Mouse (Mus musculus) bone marrow, adult 2 months (tissue): ENCODE measurements around the gene Myo16.

Experiments
- CTCF ChIP-seq: fragments of 200-500 bp; IDR thresholded peaks from 2 replicates; pipeline ENCODE4 v1.5.1; 2011; ENCODE audit warnings: low read length, control low read depth; ENCODE audit not compliant: control insufficient read depth, insufficient read depth
- POLR2A ChIP-seq: fragments of 200-500 bp; IDR thresholded peaks from 2 replicates; pipeline ENCODE4 v1.6.1; 2011; ENCODE audit warnings: low read depth, mild to moderate bottlenecking, control low read depth, low read length, borderline replicate concordance; ENCODE audit not compliant: control insufficient read depth

DNA sequence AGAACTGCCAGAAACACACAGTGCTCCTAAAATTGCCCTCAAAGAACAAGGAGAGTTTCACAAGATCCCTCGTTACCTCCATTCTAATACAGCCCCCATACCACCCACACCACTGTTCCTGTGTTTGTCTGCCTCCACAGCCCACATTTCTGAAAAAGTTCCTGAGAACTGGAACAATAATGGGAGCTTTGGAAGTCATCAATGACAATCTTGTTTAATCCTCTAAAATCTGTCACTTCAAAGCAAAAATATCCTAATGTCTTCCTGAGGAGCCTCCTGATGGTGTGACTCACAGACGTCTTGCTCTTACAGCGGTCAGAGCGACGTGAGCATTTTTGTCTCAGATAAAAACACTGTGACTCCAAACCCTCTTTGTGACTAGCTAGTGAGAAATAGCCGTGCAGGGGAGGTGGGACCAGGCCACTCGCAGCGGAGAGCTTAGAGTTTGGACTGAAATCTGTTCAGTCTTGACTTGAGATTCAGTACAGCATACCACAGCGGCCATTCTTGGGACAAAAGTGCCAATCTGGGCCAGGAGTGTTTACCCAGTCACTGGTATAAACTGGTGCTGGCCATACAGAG is 394.4 kb downstream of the Myo16 start:
- TF ChIP-seq POLR2A = no peak
- no peak for TF ChIP-seq CTCF
